Mouse (Mus musculus) stomach, embryonic 14.5 days (tissue): Measurements from ENCODE around the gene Atp5d. TPM values are rescaled to one million over a fixed set of nuclear protein-coding genes. Genes with fewer than 3 reads are reported as not detected.

ENCODE experiments used
- ATAC-seq: fragments of 200-750 bp; cut with Nextera tagmentation; 2 replicates; pipeline ENCODE4 v1.8.0; 2017; ENCODE audit warnings: low read depth, moderate TSS enrichment; ENCODE audit not compliant: insufficient number of reproducible peaks, insufficient read depth, low FRiP score
- H3K27ac ChIP-seq: fragments of 300-500 bp; sonication (generic); 2 replicates; pipeline ENCODE4 v1.5.1; 2014; ENCODE audit warnings: mild to moderate bottlenecking, low read length, moderate library complexity, mixed read lengths
- H3K27me3 ChIP-seq: fragments of 300-500 bp; sonication (generic); 2 replicates; pipeline ENCODE4 v1.6.1; 2014; ENCODE audit warnings: low read length, control low read depth, mixed read lengths; ENCODE audit not compliant: control insufficient read depth, insufficient read depth
- H3K36me3 ChIP-seq: fragments of 300-500 bp; sonication (generic); 2 replicates; pipeline ENCODE4 v1.6.1; 2014; ENCODE audit warnings: mild to moderate bottlenecking, control low read depth, low read length, moderate library complexity, mixed read lengths; ENCODE audit not compliant: control insufficient read depth, insufficient read depth
- H3K4me1 ChIP-seq: fragments of 300-500 bp; sonication (generic); 2 replicates; pipeline ENCODE4 v1.6.1; 2014; ENCODE audit warnings: low read length, control low read depth, mixed read lengths; ENCODE audit not compliant: control insufficient read depth, insufficient read depth
- H3K4me2 ChIP-seq: fragments of 300-500 bp; sonication (generic); replicated peaks from 2 replicates; pipeline ENCODE4 v1.6.1; 2014; ENCODE audit warnings: low read depth, low read length, control low read depth
- H3K4me3 ChIP-seq: fragments of 300-500 bp; sonication (generic); 2 replicates; pipeline ENCODE4 v1.5.1; 2014; ENCODE audit warnings: low read depth, low read length, control low read depth
- H3K9ac ChIP-seq: fragments of 300-500 bp; sonication (generic); replicated peaks from 2 replicates; pipeline ENCODE4 v1.6.1; 2014; ENCODE audit warnings: low read depth, mild to moderate bottlenecking, control low read depth, low read length, moderate library complexity, mixed read lengths
- H3K9me3 ChIP-seq: fragments of 300-500 bp; sonication (generic); 2 replicates; pipeline ENCODE4 v1.6.1; 2016; ENCODE audit warnings: low read depth, low read length, control low read depth; ENCODE audit not compliant: control insufficient read depth
- WGBS: fragments of 180-500 bp; shearing (Covaris S2); extraction: QIAGEN DNeasy Blood & Tissue Kit; methylation state at CpG from one replicate; pipeline ENCODE4 v1.1.7; 2014; 5-methylcytosine and 5-hydroxymethylcytosine counted together
- polyA plus RNA-seq: library from polyadenylated mRNA; unstranded; fragments of >200 nt; fragmentation: Nextera tagmentation; extraction: Ambion mirVana; gene quantifications from 2 replicates; pipeline ENCODE4 v1.2.1, GENCODE M21; 2014

Gene Atp5d
- polyA plus RNA-seq, result 481 and 531 TPM in 2 replicates

- Histone ChIP-seq H3K27me3 (0 out of 2 replicates have a peak, but pooled peaks cover 7% of the 10 kb centered on the region), H3K9ac (peak within 1 kb of the TSS; percentile 86), H3K4me3 (peak within 1 kb of the TSS; percentile 73), H3K9me3 (no peaks in the 10 kb centered on the region), H3K4me2 (peak within 1 kb of the TSS; percentile 97), H3K4me1 (peaks cover 20% of the 10 kb centered on the region; the same call in 1 of the 2 replicates), H3K36me3 (peaks cover 5% of the 10 kb centered on the region; the same call in 1 of the 2 replicates), H3K27ac (peak within 1 kb of the TSS; percentile 79; the same call in 1 of the 2 replicates)
- ATAC-seq, result peak; percentile 11; the same call in 1 of the 2 replicates
- under 1% methylated on average over 78 of the region's 94 CpGs for WGBS
Measured at GRCm38 (mm10) chr10:80138553-80139438, at the start of gene Atp5d. Atp5d (plus strand) TSS chr10:80138632.

- Histone ChIP-seq H3K4me1 (no peaks in the 10 kb centered on the region; the same call in 1 of the 2 replicates), H3K27me3 (no peaks in the 10 kb centered on the region), H3K9me3 (no peaks in the 10 kb centered on the region), H3K4me2 (no peak overlapping the region), H3K27ac (no peak overlapping the region), H3K4me3 (no peak overlapping the region), H3K9ac (no peak overlapping the region), H3K36me3 (peaks cover 4% of the 10 kb centered on the region; the same call in 1 of the 2 replicates)
- ATAC-seq, result no peak
- 46% methylated on average over 4 of the region's 4 CpGs for WGBS
Measured at GRCm38 (mm10) chr10:80089146-80089545, 49.3 kb upstream of the Atp5d start.

- no peak overlapping the region for H3K4me3 ChIP-seq
- H3K27ac ChIP-seq, result no peak overlapping the region
- no peak overlapping the region for H3K9ac ChIP-seq
- no peaks in the 10 kb centered on the region for H3K27me3 ChIP-seq
- no peaks in the 10 kb centered on the region for H3K36me3 ChIP-seq
- no peak for ATAC-seq
- WGBS, result 94% methylated on average over 6 of the region's 6 CpGs
- 0 out of 2 replicates have a peak, but pooled peaks cover under 1% of the 10 kb centered on the region for H3K4me1 ChIP-seq
- no peak overlapping the region for H3K4me2 ChIP-seq
- no peaks in the 10 kb centered on the region for H3K9me3 ChIP-seq
Measured at GRCm38 (mm10) chr10:80091527-80091926, 46.9 kb upstream of the Atp5d start.

- Histone ChIP-seq H3K27ac (no peak overlapping the region), H3K27me3 (no peaks in the 10 kb centered on the region), H3K4me1 (peaks cover 12% of the 10 kb centered on the region), H3K4me3 (no peak overlapping the region), H3K9me3 (no peaks in the 10 kb centered on the region), H3K36me3 (no peaks in the 10 kb centered on the region), H3K9ac (no peak overlapping the region), H3K4me2 (no peak overlapping the region)
- 58% methylated on average over 5 of the region's 5 CpGs for WGBS
- ATAC-seq, result no peak
Measured at GRCm38 (mm10) chr10:80092690-80093089, 45.7 kb upstream of the Atp5d start.

GRCm38 (mm10) chr10:80094085-80094484 is 44.3 kb upstream of the Atp5d start:
- Histone ChIP-seq H3K4me2 (no peak overlapping the region), H3K4me1 (peaks cover 13% of the 10 kb centered on the region), H3K27me3 (no peaks in the 10 kb centered on the region), H3K27ac (no peak overlapping the region), H3K9me3 (no peaks in the 10 kb centered on the region), H3K36me3 (no peaks in the 10 kb centered on the region), H3K9ac (no peak overlapping the region), H3K4me3 (no peak overlapping the region)
- WGBS, result 93% methylated on average over 6 of the region's 6 CpGs
- ATAC-seq, result no peak

- Histone ChIP-seq H3K4me1 (peaks cover 13% of the 10 kb centered on the region), H3K9ac (no peak overlapping the region), H3K4me2 (no peak overlapping the region), H3K27ac (no peak overlapping the region), H3K9me3 (no peaks in the 10 kb centered on the region), H3K36me3 (no peaks in the 10 kb centered on the region), H3K27me3 (no peaks in the 10 kb centered on the region), H3K4me3 (no peak overlapping the region)
- no peak for ATAC-seq
- WGBS, result 74% methylated on average over 3 of the region's 3 CpGs
Measured at GRCm38 (mm10) chr10:80094684-80095083, 43.7 kb upstream of the Atp5d start.

- H3K27me3 ChIP-seq, result no peaks in the 10 kb centered on the region
- H3K4me1 ChIP-seq, result peaks cover 13% of the 10 kb centered on the region
- H3K36me3 ChIP-seq, result no peaks in the 10 kb centered on the region
- H3K4me2 ChIP-seq, result no peak overlapping the region
- no peak overlapping the region for H3K9ac ChIP-seq
- ATAC-seq, result no peak
- no peak overlapping the region for H3K4me3 ChIP-seq
- H3K27ac ChIP-seq, result no peak overlapping the region
- WGBS, result 86% methylated on average over 5 of the region's 5 CpGs
- no peaks in the 10 kb centered on the region for H3K9me3 ChIP-seq
Measured at GRCm38 (mm10) chr10:80095547-80095946, 42.9 kb upstream of the Atp5d start.

- H3K9ac ChIP-seq, result no peak overlapping the region
- H3K4me1 ChIP-seq, result peaks cover 24% of the 10 kb centered on the region
- ATAC-seq, result peak; percentile 26; the same call in 1 of the 2 replicates
- H3K27me3 ChIP-seq, result no peaks in the 10 kb centered on the region
- peak overlapping the region; percentile 69; the same call in 1 of the 2 replicates for H3K27ac ChIP-seq
- H3K36me3 ChIP-seq, result no peaks in the 10 kb centered on the region
- H3K9me3 ChIP-seq, result no peaks in the 10 kb centered on the region
- H3K4me3 ChIP-seq, result no peak overlapping the region
- 0 out of 2 replicates have a peak overlapping the region, but pooled peaks have one; percentile 5 for H3K4me2 ChIP-seq
- WGBS, result 4% methylated on average over 7 of the region's 7 CpGs
Measured at GRCm38 (mm10) chr10:80097275-80097674, 41.2 kb upstream of the Atp5d start.
